8 mouse cellular contexts compared by ENCODE assay signal in genomic region chr3:45378145-45378544, GRCm38 (mm10). TPM values are rescaled to one million over a fixed set of nuclear protein-coding genes. Genes with fewer than 3 reads are reported as not detected.
A peak's percentile ranks its signal among the peaks of the same experiment; 100 is the strongest.
DNase-seq lines count a peak whose midpoint lies in the region; ATAC-seq and TF ChIP-seq lines count a peak whose summit lies in the region.

TSS of gene Pcdh10 (plus strand) at chr3:45378398.

- peaks cover 79% of the 10 kb centered on the region for H3K27me3 ChIP-seq in E14TG2a.4 (ENCODE audit: insufficient read depth, low read length)
- no peaks in the 10 kb centered on the region for H3K27me3 ChIP-seq in forebrain, embryonic 14.5 days (replicated peaks; ENCODE audit: control insufficient read depth, insufficient read depth, low read length)
- peaks cover 69% of the 10 kb centered on the region for H3K27me3 ChIP-seq in heart, postnatal 0 days (ENCODE audit: control insufficient read depth, insufficient read depth, low read length)
- peaks cover 75% of the 10 kb centered on the region for H3K27me3 ChIP-seq in liver, embryonic 11.5 days (replicated peaks; ENCODE audit: control insufficient read depth, insufficient read depth, low read length)

- WGBS in forebrain, embryonic 14.5 days: under 1% methylated on average over 26 of the region's 26 CpGs
- under 1% methylated on average over 26 of the region's 26 CpGs for WGBS in heart, postnatal 0 days
- under 1% methylated on average over 26 of the region's 26 CpGs for WGBS in liver, embryonic 11.5 days

- peak within 1 kb of the TSS; percentile 89 for H3K4me2 ChIP-seq in forebrain, embryonic 14.5 days (ENCODE audit: low read length)
- peak within 1 kb of the TSS; percentile 98 for H3K4me2 ChIP-seq in heart, postnatal 0 days (ENCODE audit: low read depth, low read length)
- peak within 1 kb of the TSS; percentile 81 for H3K4me2 ChIP-seq in liver, embryonic 11.5 days

- no peak for TF ChIP-seq CTCF in E14TG2a.4 (conservative IDR thresholded peaks at IDR 0.05; ENCODE audit: low read length)
- TF ChIP-seq CTCF in heart, postnatal 0 days (IDR thresholded peaks at IDR 0.05; ENCODE audit: low read depth): no peak

- DNase-seq in forebrain, embryonic 14.5 days (ENCODE audit: low spot score): peak; percentile 99
- DNase-seq in heart, postnatal 0 days (ENCODE audit: low spot score): peak; percentile 89
- DNase-seq in kidney, postnatal 25 days: peak; percentile 91 to 94
- DNase-seq in liver, embryonic 11.5 days (ENCODE audit: low spot score): peak; percentile 82
- peak; percentile 95 for DNase-seq in neural tube, embryonic 10.5 days (ENCODE audit: extremely low spot score, low spot score)
- DNase-seq in thymus, postnatal 4 days: peak; percentile 49

- H3K36me3 ChIP-seq in E14TG2a.4 (ENCODE audit: insufficient read depth, low read length): no peaks in the 10 kb centered on the region
- no peaks in the 10 kb centered on the region for H3K36me3 ChIP-seq in forebrain, embryonic 14.5 days (ENCODE audit: control insufficient read depth, insufficient read depth, low read length)
- no peaks in the 10 kb centered on the region for H3K36me3 ChIP-seq in heart, postnatal 0 days (replicated peaks; ENCODE audit: control insufficient read depth, insufficient read depth, low read length)
- no peaks in the 10 kb centered on the region for H3K36me3 ChIP-seq in liver, embryonic 11.5 days (ENCODE audit: control insufficient read depth, insufficient read depth, low read length)

- peak within 1 kb of the TSS; percentile 86 for H3K27ac ChIP-seq in forebrain, embryonic 14.5 days (ENCODE audit: low read depth, low read length)
- no peak within 1 kb of the TSS for H3K27ac ChIP-seq in heart, postnatal 0 days (ENCODE audit: low read depth)
- H3K27ac ChIP-seq in liver, embryonic 11.5 days (ENCODE audit: low read depth, low read length): no peak within 1 kb of the TSS

- peak within 1 kb of the TSS; percentile 77 for H3K9ac ChIP-seq in forebrain, embryonic 14.5 days (ENCODE audit: low read length)
- H3K9ac ChIP-seq in heart, postnatal 0 days (replicated peaks; ENCODE audit: low read depth, low read length): no peak within 1 kb of the TSS
- H3K9ac ChIP-seq in liver, embryonic 11.5 days (ENCODE audit: low read depth, low read length): no peak within 1 kb of the TSS

- H3K4me1 ChIP-seq in E14TG2a.4 (replicated peaks; ENCODE audit: low read depth, low read length): peaks cover 55% of the 10 kb centered on the region
- peaks cover 7% of the 10 kb centered on the region for H3K4me1 ChIP-seq in forebrain, embryonic 14.5 days (ENCODE audit: control insufficient read depth, insufficient read depth, low read length)
- H3K4me1 ChIP-seq in heart, postnatal 0 days (ENCODE audit: control insufficient read depth, insufficient read depth): peaks cover 20% of the 10 kb centered on the region
- H3K4me1 ChIP-seq in liver, embryonic 11.5 days (replicated peaks; ENCODE audit: control insufficient read depth, insufficient read depth, low read length): peaks cover 2% of the 10 kb centered on the region

- peak; percentile 80 for ATAC-seq in cerebellum, adult (ENCODE audit: insufficient number of reproducible peaks, low FRiP score, low TSS enrichment)
- ATAC-seq in forebrain, embryonic 14.5 days: peak; percentile 89
- ATAC-seq in heart, postnatal 0 days (ENCODE audit: insufficient read depth, low read depth): peak; percentile 94
- peak; percentile 86 for ATAC-seq in liver, embryonic 11.5 days (replicated peaks; ENCODE audit: low FRiP score)

- no peaks in the 10 kb centered on the region for H3K9me3 ChIP-seq in E14TG2a.4 (ENCODE audit: low read length)
- no peaks in the 10 kb centered on the region for H3K9me3 ChIP-seq in forebrain, embryonic 14.5 days (replicated peaks; ENCODE audit: control insufficient read depth, low read length)
- no peaks in the 10 kb centered on the region for H3K9me3 ChIP-seq in heart, postnatal 0 days (replicated peaks; ENCODE audit: control insufficient read depth, low read length)
- no peaks in the 10 kb centered on the region for H3K9me3 ChIP-seq in liver, embryonic 11.5 days (ENCODE audit: control insufficient read depth, low read length)

- H3K4me3 ChIP-seq in E14TG2a.4 (replicated peaks; ENCODE audit: low read length): peak within 1 kb of the TSS; percentile 76
- peak within 1 kb of the TSS; percentile 68 for H3K4me3 ChIP-seq in forebrain, embryonic 14.5 days (ENCODE audit: low read depth, low read length)
- H3K4me3 ChIP-seq in heart, postnatal 0 days (ENCODE audit: low read depth, low read length): peak within 1 kb of the TSS; percentile 54
- H3K4me3 ChIP-seq in liver, embryonic 11.5 days (ENCODE audit: low read depth, low read length): peak within 1 kb of the TSS; percentile 47

- no peak for TF ChIP-seq EP300 in heart, postnatal 0 days (IDR thresholded peaks at IDR 0.05; ENCODE audit: low read depth)

RNA-seq across cellular contexts. Expression of gene Pcdh10, which starts in this region (rescaled TPM):
- polyA plus RNA-seq in forebrain, embryonic 14.5 days (2014; fragmentation: Nextera tagmentation; extraction: Ambion mirVana): 12.7 and 16.1 TPM in 2 replicates
- total RNA-seq in heart, postnatal 0 days (2014; rRNA removed; ENCODE audit: low replicate concordance): 0.19 and 3.8 TPM in 2 replicates
- polyA plus RNA-seq in heart, postnatal 0 days (2015; fragmentation: Nextera tagmentation; extraction: Ambion mirVana): 0.01 TPM in 1 of 2 replicates, not detected in the other
- 0.75 and 1.1 TPM in 2 replicates for polyA plus RNA-seq in liver, embryonic 11.5 days (2014; fragmentation: Nextera tagmentation; extraction: Ambion mirVana)

Comparison
In these comparisons a context has a peak if more than half of its experiments do, and no peak if none do; other contexts are left out.
1. DNase-seq: peak in every context shown above with its lines; median percentile 99 in forebrain, embryonic 14.5 days; 95 in neural tube, embryonic 10.5 days; 92 in kidney, postnatal 25 days; 89 in heart, postnatal 0 days; 82 in liver, embryonic 11.5 days; 49 in thymus, postnatal 4 days.